Mouse (Mus musculus): Measurements from ENCODE around the gene Ip6k1. TPM values are rescaled to one million over a fixed set of nuclear protein-coding genes. Genes with fewer than 3 reads are reported as not detected.
A peak's percentile ranks its signal among the peaks of the same experiment; 100 is the strongest.

Gene Ip6k1
- total and polyA plus RNA-seq, 2 experiments from 2014 or later, result 25.4 to 102 TPM

- Histone ChIP-seq H3K27ac (ENCODE audit: low read depth) (no peak overlapping the region), H3K4me1 (ENCODE audit: control insufficient read depth, insufficient read depth) (no peaks in the 10 kb centered on the region), H3K9me3 (replicated peaks; ENCODE audit: control insufficient read depth, low read length) (no peaks in the 10 kb centered on the region), H3K9ac (replicated peaks; ENCODE audit: low read depth, low read length) (no peak overlapping the region), H3K36me3 (replicated peaks; ENCODE audit: control insufficient read depth, insufficient read depth, low read length) (peaks cover 52% of the 10 kb centered on the region), H3K4me3 (ENCODE audit: low read depth, low read length) (no peak overlapping the region), H3K27me3 (ENCODE audit: control insufficient read depth, insufficient read depth, low read length) (no peaks in the 10 kb centered on the region), H3K4me2 (ENCODE audit: low read depth, low read length) (no peak overlapping the region)
- DNase-seq (ENCODE audit: low spot score), result peak; percentile 62
- TF ChIP-seq EP300 (IDR thresholded peaks at IDR 0.05; ENCODE audit: low read depth) (no peak), CTCF (IDR thresholded peaks at IDR 0.05; ENCODE audit: low read depth) (peak; percentile 68)
- peak; percentile 56; the same call in 1 of the 2 replicates for ATAC-seq (ENCODE audit: insufficient read depth, low read depth)
- WGBS, result 39% methylated on average over 5 of the region's 5 CpGs
Measured at GRCm38 (mm10) chr9:108065491-108066011, 63.2 kb downstream of the Ip6k1 start.

DNA sequence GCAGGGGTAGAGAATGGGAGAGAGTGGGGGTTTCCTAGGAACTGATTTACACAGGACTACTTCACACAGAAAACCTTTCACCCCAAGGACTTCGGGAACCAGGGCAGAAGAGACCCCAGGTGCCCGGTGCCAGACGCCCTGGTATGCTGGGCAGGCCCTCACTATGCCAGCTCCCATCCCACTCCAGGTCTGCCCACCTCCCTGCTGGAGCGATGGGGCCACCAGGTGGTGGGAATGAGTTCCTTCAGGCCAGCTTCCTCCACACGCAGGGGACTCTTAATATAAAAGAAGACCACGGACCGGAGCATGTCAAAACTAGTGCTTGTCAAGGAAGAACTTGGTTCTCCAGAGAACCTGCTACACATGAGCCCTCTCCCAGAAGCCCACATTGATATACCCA, 64.9 kb downstream of the Ip6k1 start:
- TF ChIP-seq EP300 (IDR thresholded peaks at IDR 0.05; ENCODE audit: low read depth), result no peak
- 0 out of 2 replicates have a peak, but pooled peaks have one; percentile 10 for TF ChIP-seq CTCF (IDR thresholded peaks at IDR 0.05; ENCODE audit: low read depth)
- no peak overlapping the region for H3K4me3 ChIP-seq (ENCODE audit: low read depth, low read length)
- WGBS, result 83% methylated on average over 7 of the region's 7 CpGs
- H3K4me2 ChIP-seq (ENCODE audit: low read depth, low read length), result no peak overlapping the region
- H3K9ac ChIP-seq (replicated peaks; ENCODE audit: low read depth, low read length), result no peak overlapping the region
- no peak for ATAC-seq (ENCODE audit: insufficient read depth, low read depth)
- no peak overlapping the region for H3K27ac ChIP-seq (ENCODE audit: low read depth)
- peaks cover 48% of the 10 kb centered on the region for H3K36me3 ChIP-seq (replicated peaks; ENCODE audit: control insufficient read depth, insufficient read depth, low read length)
- DNase-seq (ENCODE audit: low spot score), result no peak
- H3K9me3 ChIP-seq (replicated peaks; ENCODE audit: control insufficient read depth, low read length), result no peaks in the 10 kb centered on the region
- peaks cover 5% of the 10 kb centered on the region for H3K4me1 ChIP-seq (ENCODE audit: control insufficient read depth, insufficient read depth)
- H3K27me3 ChIP-seq (ENCODE audit: control insufficient read depth, insufficient read depth, low read length), result no peaks in the 10 kb centered on the region

DNA sequence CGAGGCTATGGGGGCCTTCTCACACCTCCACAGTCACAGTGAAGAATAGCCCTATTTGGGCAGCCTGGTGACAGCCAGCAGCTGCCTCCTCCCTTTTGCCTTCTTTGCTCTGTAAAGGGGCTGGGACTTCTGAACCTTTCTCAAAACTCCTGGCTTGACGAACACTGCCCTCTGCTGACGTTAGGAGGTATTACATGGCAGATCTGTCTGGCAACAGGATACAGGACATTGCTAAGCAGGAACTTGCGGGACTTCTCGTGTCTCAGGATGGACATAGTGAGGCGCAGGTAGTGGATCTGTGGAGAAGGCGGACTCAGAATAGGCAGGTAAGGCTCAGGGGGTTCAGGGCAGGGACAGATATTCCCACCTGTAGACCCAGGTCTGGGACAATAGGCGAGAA, 65.6 kb downstream of the Ip6k1 start:
- Histone ChIP-seq H3K4me1 (ENCODE audit: control insufficient read depth, insufficient read depth) (peaks cover 9% of the 10 kb centered on the region), H3K27ac (ENCODE audit: low read depth) (peak overlapping the region; percentile 46), H3K4me2 (ENCODE audit: low read depth, low read length) (no peak overlapping the region), H3K9me3 (replicated peaks; ENCODE audit: control insufficient read depth, low read length) (no peaks in the 10 kb centered on the region), H3K4me3 (ENCODE audit: low read depth, low read length) (no peak overlapping the region), H3K36me3 (replicated peaks; ENCODE audit: control insufficient read depth, insufficient read depth, low read length) (peaks cover 41% of the 10 kb centered on the region), H3K27me3 (ENCODE audit: control insufficient read depth, insufficient read depth, low read length) (no peaks in the 10 kb centered on the region), H3K9ac (replicated peaks; ENCODE audit: low read depth, low read length) (no peak overlapping the region)
- DNase-seq (ENCODE audit: low spot score) (peak; percentile 86), ATAC-seq (ENCODE audit: insufficient read depth, low read depth) (peak; percentile 30; the same call in 1 of the 2 replicates)
- no peak for TF ChIP-seq EP300 (IDR thresholded peaks at IDR 0.05; ENCODE audit: low read depth)
- peak; percentile 98 for TF ChIP-seq CTCF (IDR thresholded peaks at IDR 0.05; ENCODE audit: low read depth)
- 19% methylated on average over 8 of the region's 8 CpGs for WGBS

DNA sequence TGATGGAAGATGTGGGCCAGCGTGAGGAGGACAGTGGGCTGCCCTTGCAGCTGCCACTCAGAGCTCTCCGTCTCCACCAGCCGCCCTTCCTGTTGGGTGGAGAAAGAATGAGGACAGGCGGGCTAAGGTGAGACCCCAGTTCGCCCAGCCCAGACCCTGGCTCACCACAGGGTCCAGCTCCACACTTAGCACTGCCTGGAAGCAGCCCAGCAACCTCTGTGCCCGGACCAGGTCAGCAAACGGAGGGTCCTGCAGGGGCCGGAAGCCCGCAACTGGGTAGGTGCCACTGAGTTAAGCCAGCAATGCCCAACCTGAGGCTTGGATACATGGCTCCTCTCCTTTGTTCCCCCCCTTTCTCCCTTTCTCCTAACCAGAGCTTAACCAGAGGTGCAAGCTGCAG, 66.7 kb downstream of the Ip6k1 start:
- TF ChIP-seq EP300 (IDR thresholded peaks at IDR 0.05; ENCODE audit: low read depth) (no peak), CTCF (IDR thresholded peaks at IDR 0.05; ENCODE audit: low read depth) (no peak)
- Histone ChIP-seq H3K9ac (replicated peaks; ENCODE audit: low read depth, low read length) (no peak overlapping the region), H3K4me3 (ENCODE audit: low read depth, low read length) (no peak overlapping the region), H3K27ac (ENCODE audit: low read depth) (no peak overlapping the region), H3K4me2 (ENCODE audit: low read depth, low read length) (no peak overlapping the region), H3K9me3 (replicated peaks; ENCODE audit: control insufficient read depth, low read length) (no peaks in the 10 kb centered on the region), H3K27me3 (ENCODE audit: control insufficient read depth, insufficient read depth, low read length) (no peaks in the 10 kb centered on the region), H3K4me1 (ENCODE audit: control insufficient read depth, insufficient read depth) (peaks cover 16% of the 10 kb centered on the region), H3K36me3 (replicated peaks; ENCODE audit: control insufficient read depth, insufficient read depth, low read length) (peaks cover 30% of the 10 kb centered on the region)
- 91% methylated on average over 9 of the region's 9 CpGs for WGBS
- ATAC-seq (ENCODE audit: insufficient read depth, low read depth), result no peak
- DNase-seq (ENCODE audit: low spot score), result no peak

- peaks cover 28% of the 10 kb centered on the region for H3K36me3 ChIP-seq (replicated peaks; ENCODE audit: control insufficient read depth, insufficient read depth, low read length)
- DNase-seq (ENCODE audit: low spot score), result no peak
- no peaks in the 10 kb centered on the region for H3K27me3 ChIP-seq (ENCODE audit: control insufficient read depth, insufficient read depth, low read length)
Measured at GRCm38 (mm10) chr9:108069529-108069928, 67.2 kb downstream of the Ip6k1 start.

GRCm38 (mm10) chr9:108071801-108072200, 69.5 kb downstream of the Ip6k1 start:
- H3K9me3 ChIP-seq (replicated peaks; ENCODE audit: control insufficient read depth, low read length), result no peaks in the 10 kb centered on the region
- no peak for ATAC-seq (ENCODE audit: insufficient read depth, low read depth)
- 37% methylated on average over 4 of the region's 4 CpGs for WGBS
- H3K9ac ChIP-seq (replicated peaks; ENCODE audit: low read depth, low read length), result no peak overlapping the region
- peaks cover 16% of the 10 kb centered on the region for H3K36me3 ChIP-seq (replicated peaks; ENCODE audit: control insufficient read depth, insufficient read depth, low read length)
- no peak overlapping the region for H3K4me3 ChIP-seq (ENCODE audit: low read depth, low read length)
- peaks cover 16% of the 10 kb centered on the region for H3K4me1 ChIP-seq (ENCODE audit: control insufficient read depth, insufficient read depth)
- H3K27me3 ChIP-seq (ENCODE audit: control insufficient read depth, insufficient read depth, low read length), result no peaks in the 10 kb centered on the region
- no peak for TF ChIP-seq CTCF (IDR thresholded peaks at IDR 0.05; ENCODE audit: low read depth)
- TF ChIP-seq EP300 (IDR thresholded peaks at IDR 0.05; ENCODE audit: low read depth), result no peak
- DNase-seq (ENCODE audit: low spot score), result no peak
- no peak overlapping the region for H3K4me2 ChIP-seq (ENCODE audit: low read depth, low read length)
- H3K27ac ChIP-seq (ENCODE audit: low read depth), result peak overlapping the region; percentile 58

More at GRCm38 (mm10) chr9:108069529-108069928, 67.2 kb downstream of the Ip6k1 start:
- no peak for ATAC-seq (ENCODE audit: insufficient read depth, low read depth)
- Histone ChIP-seq H3K9me3 (replicated peaks; ENCODE audit: control insufficient read depth, low read length) (no peaks in the 10 kb centered on the region), H3K4me2 (ENCODE audit: low read depth, low read length) (no peak overlapping the region), H3K27ac (ENCODE audit: low read depth) (0 out of 2 replicates have a peak overlapping the region, but pooled peaks have one; percentile 4), H3K4me3 (ENCODE audit: low read depth, low read length) (no peak overlapping the region), H3K9ac (replicated peaks; ENCODE audit: low read depth, low read length) (0 out of 2 replicates have a peak overlapping the region, but pooled peaks have one; percentile 15), H3K4me1 (ENCODE audit: control insufficient read depth, insufficient read depth) (peaks cover 16% of the 10 kb centered on the region)
- TF ChIP-seq EP300 (IDR thresholded peaks at IDR 0.05; ENCODE audit: low read depth), result no peak
- WGBS, result 58% methylated on average over 7 of the region's 7 CpGs
